Comparison of ENCODE assay signal across 15 mouse cellular contexts in genomic region chr12:13167116-13167515, GRCm38 (mm10).
DNase-seq lines count a peak whose midpoint lies in the region.
"Had no signal": no experiment of that assay in that cellular context is flagged by ENCODE, and none has a peak within 500 bp of the region (broad histone marks: within the 10 kb centered on the region; RNA-seq: fewer than 3 reads in every experiment).

No protein-coding gene starts in this region.

- intact Hi-C loops in left cerebral cortex, postnatal 14 days (cut with DNase I): no loop called here

- DNase-seq in frontal cortex, postnatal 36 days (ENCODE audit: low spot score in 2 of 2): peak; percentile 56 to 66
- DNase-seq in frontal cortex, postnatal 10 days (ENCODE audit: low spot score in 2 of 2): no peak
- DNase-seq in layer of hippocampus, adult 18-20 months (ENCODE audit: low spot score in 2 of 2): peak; percentile 44 to 61
- no peak for DNase-seq in layer of hippocampus, adult 9-10 months (ENCODE audit: low spot score)
- peak; percentile 67 for DNase-seq in Muller cell, postnatal 12 days (ENCODE audit: inconsistent ontology term)
- DNase-seq in left cerebral cortex, postnatal 14 days (ENCODE audit: low spot score in 2 of 2): peak; percentile 43 to 70
- no peak for DNase-seq in cerebellum, adult 9-11 months
- DNase-seq in spleen, adult 18-20 months: no peak
- DNase-seq: adrenal gland, adult 8-10 months; cerebellum, adult 11 months; heart, postnatal 36 days; kidney, adult 9 months; lung, adult 2 months; lung, postnatal 36 days; thymus, postnatal 14 days had no signal

Comparison
In these comparisons a context has a peak if more than half of its experiments do, and no peak if none do; other contexts are left out.
1. DNase-seq: peak in frontal cortex, postnatal 36 days (2 of 2), layer of hippocampus, adult 18-20 months (2 of 2), Muller cell, postnatal 12 days (single experiment) and left cerebral cortex, postnatal 14 days (2 of 2); none in frontal cortex, postnatal 10 days (0 of 2), layer of hippocampus, adult 9-10 months (single experiment), cerebellum, adult 9-11 months (single experiment) and spleen, adult 18-20 months (0 of 2).